Mouse (Mus musculus): ENCODE results near the gene Jmy. TPM values are rescaled to one million over a fixed set of nuclear protein-coding genes. Genes with fewer than 3 reads are reported as not detected.

Gene Jmy
- polyA plus RNA-seq, 1 experiment: 12.6 TPM

DNA sequence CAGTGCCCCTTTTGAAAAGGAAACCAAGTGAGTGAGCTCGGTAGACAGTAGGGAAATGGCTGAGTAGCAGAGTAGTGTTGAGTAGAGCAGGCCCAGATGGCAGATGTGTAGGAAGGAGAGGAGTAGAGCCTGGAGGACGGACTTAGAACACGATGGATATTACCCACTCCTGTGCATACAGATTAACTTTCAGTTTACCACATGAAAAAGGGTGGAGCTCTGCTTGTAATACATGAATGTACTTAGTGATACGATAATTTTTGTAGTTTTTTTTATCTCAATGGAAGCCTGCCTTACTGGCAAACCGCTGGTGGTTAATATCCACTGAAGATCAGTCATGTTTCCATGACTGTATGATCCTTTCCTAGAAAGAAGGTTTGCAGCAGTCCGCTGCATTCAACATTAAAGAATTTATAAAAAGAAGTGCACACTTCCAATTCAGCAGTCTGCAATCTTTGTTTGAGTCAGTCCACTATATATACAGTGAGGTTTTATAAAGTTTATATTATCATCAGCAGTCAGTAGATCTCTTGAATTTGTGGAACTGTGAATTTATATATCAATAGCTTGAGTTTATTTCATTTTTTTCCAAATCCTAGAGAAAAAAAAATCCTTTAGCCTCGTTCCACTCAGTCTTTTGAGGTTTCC, 110.9 kb downstream of the Jmy start:
- no peaks in the 10 kb centered on the region for H3K27me3 ChIP-seq (ENCODE audit: control insufficient read depth, insufficient read depth, low read length)
- H3K36me3 ChIP-seq (ENCODE audit: control insufficient read depth, insufficient read depth, low read length): no peaks in the 10 kb centered on the region
- H3K27ac ChIP-seq (ENCODE audit: control insufficient read depth, insufficient read depth, low read depth, low read length): no peak overlapping the region
- no peaks in the 10 kb centered on the region for H3K4me1 ChIP-seq (ENCODE audit: control insufficient read depth, insufficient read depth, low read length)
- TF ChIP-seq POLR2A (IDR thresholded peaks at IDR 0.05; ENCODE audit: control insufficient read depth, low read depth, low read length) (no peak), CTCF (IDR thresholded peaks at IDR 0.05; ENCODE audit: control insufficient read depth, insufficient read depth, insufficient replicate concordance, low read depth, low read length) (no peak)
- H3K4me3 ChIP-seq (ENCODE audit: control insufficient read depth, low read depth, low read length): no peak overlapping the region

DNA sequence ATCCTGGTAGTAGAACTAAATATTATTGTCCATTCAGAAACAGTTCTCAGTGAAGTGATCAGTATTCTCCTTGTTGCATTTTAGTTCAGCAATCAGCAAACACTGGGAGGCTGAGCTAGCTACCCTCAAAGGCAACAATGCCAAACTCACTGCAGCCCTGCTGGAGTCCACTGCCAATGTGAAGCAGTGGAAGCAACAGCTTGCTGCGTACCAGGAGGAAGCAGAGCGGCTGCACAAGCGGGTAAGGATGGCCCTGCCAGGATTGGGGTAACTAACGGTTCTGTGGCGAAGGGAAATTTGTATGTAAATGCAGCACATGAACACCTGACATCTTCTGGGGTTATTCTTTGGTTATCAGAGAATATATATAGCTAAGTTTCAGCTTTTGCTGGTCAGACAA, 112.2 kb downstream of the Jmy start:
- Histone ChIP-seq H3K36me3 (ENCODE audit: control insufficient read depth, insufficient read depth, low read length) (no peaks in the 10 kb centered on the region), H3K27me3 (ENCODE audit: control insufficient read depth, insufficient read depth, low read length) (no peaks in the 10 kb centered on the region), H3K4me3 (ENCODE audit: control insufficient read depth, low read depth, low read length) (no peak overlapping the region), H3K27ac (ENCODE audit: control insufficient read depth, insufficient read depth, low read depth, low read length) (no peak overlapping the region), H3K4me1 (ENCODE audit: control insufficient read depth, insufficient read depth, low read length) (no peaks in the 10 kb centered on the region)
- TF ChIP-seq POLR2A (IDR thresholded peaks at IDR 0.05; ENCODE audit: control insufficient read depth, low read depth, low read length) (no peak), CTCF (IDR thresholded peaks at IDR 0.05; ENCODE audit: control insufficient read depth, insufficient read depth, insufficient replicate concordance, low read depth, low read length) (no peak)

DNA sequence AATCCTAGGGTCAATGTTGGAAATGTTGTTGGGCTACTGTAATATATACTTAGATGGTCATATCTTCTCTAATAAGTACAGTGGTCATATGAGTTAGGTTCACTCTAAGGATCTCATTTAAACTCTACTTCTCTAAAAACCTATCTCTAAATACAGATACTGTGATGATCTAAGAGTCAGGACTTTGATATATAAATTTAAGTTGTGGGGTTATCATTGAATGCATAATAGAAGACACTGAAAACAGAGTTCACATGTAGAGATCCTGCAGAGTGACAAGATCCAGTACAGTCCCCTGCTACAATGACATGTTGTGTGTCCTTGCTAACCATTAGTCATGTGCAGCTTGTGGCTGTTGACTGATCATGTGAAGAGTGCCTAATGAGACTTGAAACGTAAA, 114.5 kb downstream of the Jmy start:
- H3K27me3 ChIP-seq (ENCODE audit: control insufficient read depth, insufficient read depth, low read length): no peaks in the 10 kb centered on the region
- H3K27ac ChIP-seq (ENCODE audit: control insufficient read depth, insufficient read depth, low read depth, low read length): no peak overlapping the region
- no peaks in the 10 kb centered on the region for H3K4me1 ChIP-seq (ENCODE audit: control insufficient read depth, insufficient read depth, low read length)
- TF ChIP-seq POLR2A (IDR thresholded peaks at IDR 0.05; ENCODE audit: control insufficient read depth, low read depth, low read length): no peak
- TF ChIP-seq CTCF (IDR thresholded peaks at IDR 0.05; ENCODE audit: control insufficient read depth, insufficient read depth, insufficient replicate concordance, low read depth, low read length): no peak
- no peaks in the 10 kb centered on the region for H3K36me3 ChIP-seq (ENCODE audit: control insufficient read depth, insufficient read depth, low read length)
- no peak overlapping the region for H3K4me3 ChIP-seq (ENCODE audit: control insufficient read depth, low read depth, low read length)

DNA sequence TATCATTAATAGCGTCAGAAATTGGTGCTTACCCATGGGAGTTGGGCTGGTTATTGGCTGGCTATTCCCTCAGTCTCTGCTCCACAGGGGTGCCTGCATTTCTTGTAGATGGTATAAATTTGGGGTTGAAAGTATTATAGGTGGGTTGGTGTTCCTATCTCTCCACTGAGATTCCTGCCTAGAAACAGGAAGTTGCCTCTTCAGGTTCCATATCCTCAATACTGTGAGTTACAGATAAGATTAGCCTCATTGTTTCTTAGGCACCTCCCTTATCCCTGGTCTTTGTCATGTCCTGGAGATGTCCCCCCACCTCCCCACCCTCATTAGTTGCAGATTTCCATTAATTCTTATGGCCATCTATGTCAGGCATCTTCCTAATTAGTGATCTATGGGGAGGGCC, 115.1 kb downstream of the Jmy start:
- H3K27me3 ChIP-seq (ENCODE audit: control insufficient read depth, insufficient read depth, low read length): no peaks in the 10 kb centered on the region
- H3K36me3 ChIP-seq (ENCODE audit: control insufficient read depth, insufficient read depth, low read length): no peaks in the 10 kb centered on the region
- no peak overlapping the region for H3K27ac ChIP-seq (ENCODE audit: control insufficient read depth, insufficient read depth, low read depth, low read length)
- TF ChIP-seq CTCF (IDR thresholded peaks at IDR 0.05; ENCODE audit: control insufficient read depth, insufficient read depth, insufficient replicate concordance, low read depth, low read length) (no peak), POLR2A (IDR thresholded peaks at IDR 0.05; ENCODE audit: control insufficient read depth, low read depth, low read length) (no peak)
- no peaks in the 10 kb centered on the region for H3K4me1 ChIP-seq (ENCODE audit: control insufficient read depth, insufficient read depth, low read length)
- H3K4me3 ChIP-seq (ENCODE audit: control insufficient read depth, low read depth, low read length): no peak overlapping the region

DNA sequence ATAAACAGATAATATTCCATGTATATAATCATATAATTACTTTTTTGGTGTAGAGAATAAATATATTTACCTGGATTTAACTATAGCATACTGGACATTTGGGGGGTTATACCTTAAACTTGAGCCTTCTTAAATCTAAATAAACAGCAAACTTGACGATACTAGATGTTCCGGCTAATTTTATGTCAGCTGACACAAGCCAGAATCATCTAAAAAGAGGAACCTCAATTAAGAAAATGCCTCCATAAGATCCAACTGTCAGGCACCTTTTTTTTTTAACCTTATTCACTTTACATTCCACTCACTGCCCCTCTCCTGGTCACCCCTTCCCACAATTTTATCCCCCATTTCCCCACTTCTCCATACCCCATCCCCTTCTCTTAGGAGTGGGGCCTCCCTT, 116.0 kb downstream of the Jmy start:
- H3K4me3 ChIP-seq (ENCODE audit: control insufficient read depth, low read depth, low read length): no peak overlapping the region
- TF ChIP-seq CTCF (IDR thresholded peaks at IDR 0.05; ENCODE audit: control insufficient read depth, insufficient read depth, insufficient replicate concordance, low read depth, low read length): no peak
- no peak for TF ChIP-seq POLR2A (IDR thresholded peaks at IDR 0.05; ENCODE audit: control insufficient read depth, low read depth, low read length)
- no peaks in the 10 kb centered on the region for H3K27me3 ChIP-seq (ENCODE audit: control insufficient read depth, insufficient read depth, low read length)
- no peaks in the 10 kb centered on the region for H3K36me3 ChIP-seq (ENCODE audit: control insufficient read depth, insufficient read depth, low read length)
- no peak overlapping the region for H3K27ac ChIP-seq (ENCODE audit: control insufficient read depth, insufficient read depth, low read depth, low read length)
- no peaks in the 10 kb centered on the region for H3K4me1 ChIP-seq (ENCODE audit: control insufficient read depth, insufficient read depth, low read length)

DNA sequence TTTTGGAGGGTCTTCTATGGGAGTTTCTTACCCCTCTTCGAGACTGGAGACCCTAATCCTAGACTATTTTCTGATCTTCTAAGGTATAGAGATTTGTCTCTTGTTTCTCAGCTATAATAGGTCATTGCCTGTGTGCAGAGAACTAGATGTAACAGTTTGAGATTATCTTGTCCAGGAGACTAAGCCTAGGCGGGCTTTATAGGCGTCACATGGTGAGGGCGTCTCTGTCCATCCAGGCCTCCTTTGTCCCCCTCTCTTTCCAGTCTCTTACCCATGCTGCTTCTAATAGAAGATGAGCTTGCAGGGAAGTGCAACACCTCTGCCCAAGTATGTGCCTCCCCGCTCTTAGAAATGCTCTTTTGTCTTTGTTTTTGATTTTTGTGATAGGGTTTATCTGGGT, 116.5 kb downstream of the Jmy start:
- H3K36me3 ChIP-seq (ENCODE audit: control insufficient read depth, insufficient read depth, low read length): no peaks in the 10 kb centered on the region
- no peaks in the 10 kb centered on the region for H3K27me3 ChIP-seq (ENCODE audit: control insufficient read depth, insufficient read depth, low read length)
- no peak overlapping the region for H3K27ac ChIP-seq (ENCODE audit: control insufficient read depth, insufficient read depth, low read depth, low read length)
- H3K4me3 ChIP-seq (ENCODE audit: control insufficient read depth, low read depth, low read length): no peak overlapping the region
- H3K4me1 ChIP-seq (ENCODE audit: control insufficient read depth, insufficient read depth, low read length): no peaks in the 10 kb centered on the region
- no peak for TF ChIP-seq CTCF (IDR thresholded peaks at IDR 0.05; ENCODE audit: control insufficient read depth, insufficient read depth, insufficient replicate concordance, low read depth, low read length)

DNA sequence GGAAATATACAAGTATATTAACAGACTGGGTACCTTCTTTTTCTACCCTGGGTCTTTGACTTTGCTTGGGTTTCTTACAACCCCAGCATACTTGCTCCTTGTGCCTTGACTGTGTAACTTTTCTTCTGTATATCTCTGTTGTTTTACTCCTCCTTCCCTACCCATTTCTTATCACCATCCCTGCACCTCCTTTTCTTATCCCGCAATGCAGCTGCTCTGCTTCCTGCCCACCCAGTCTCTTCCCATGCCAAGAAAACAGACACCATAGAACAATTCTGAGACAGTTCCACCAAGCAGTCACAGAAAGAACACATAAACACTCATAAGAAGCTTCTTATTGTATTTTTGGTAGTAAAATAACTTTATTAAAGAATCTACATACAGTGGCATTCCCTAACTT, 118.3 kb downstream of the Jmy start:
- no peak overlapping the region for H3K4me3 ChIP-seq (ENCODE audit: control insufficient read depth, low read depth, low read length)
- TF ChIP-seq POLR2A (IDR thresholded peaks at IDR 0.05; ENCODE audit: control insufficient read depth, low read depth, low read length) (no peak), CTCF (IDR thresholded peaks at IDR 0.05; ENCODE audit: control insufficient read depth, insufficient read depth, insufficient replicate concordance, low read depth, low read length) (no peak)
- no peaks in the 10 kb centered on the region for H3K27me3 ChIP-seq (ENCODE audit: control insufficient read depth, insufficient read depth, low read length)
- H3K4me1 ChIP-seq (ENCODE audit: control insufficient read depth, insufficient read depth, low read length): no peaks in the 10 kb centered on the region
- no peaks in the 10 kb centered on the region for H3K36me3 ChIP-seq (ENCODE audit: control insufficient read depth, insufficient read depth, low read length)
- H3K27ac ChIP-seq (ENCODE audit: control insufficient read depth, insufficient read depth, low read depth, low read length): no peak overlapping the region

Measured in testis, adult 2 months (tissue).